9 mouse cellular contexts compared by ENCODE assay signal in genomic region chr9:62677641-62678549, GRCm38 (mm10). TPM values are rescaled to one million over a fixed set of nuclear protein-coding genes. Genes with fewer than 3 reads are reported as not detected.
DNase-seq lines count a peak whose midpoint lies in the region; ATAC-seq and TF ChIP-seq lines count a peak whose summit lies in the region.
"Had no signal": no experiment of that assay in that cellular context is flagged by ENCODE, and none has a peak within 500 bp of the region (broad histone marks: within the 10 kb centered on the region; RNA-seq: fewer than 3 reads in every experiment).

Gene Itga11 (plus strand): TSS chr9:62677826.

- 0 out of 2 replicates have a peak, but pooled peaks have one; percentile 33 for ATAC-seq in forebrain, embryonic 12.5 days (ENCODE audit: low FRiP score)
- no peak for ATAC-seq in hindbrain, embryonic 13.5 days (ENCODE audit: low FRiP score)
- no peak for ATAC-seq in liver, postnatal 0 days
- no peak for ATAC-seq in stomach, embryonic 15.5 days (ENCODE audit: insufficient read depth, low FRiP score, low read depth)

- peak; percentile 24 to 35 for DNase-seq in cerebellum, postnatal 14 days
- DNase-seq in cerebellum, adult 11-12 months = no peak
- no peak for DNase-seq in ES-E14 (ENCODE audit: low read depth, low spot score)
- no peak for DNase-seq in liver, postnatal 0 days
- no peak for DNase-seq in c-Kit-positive CD71-positive TER-119-positive erythroid progenitor cells, embryonic 14.5 days (ENCODE audit: low spot score)

- peak within 1 kb of the TSS; percentile 70 for H3K4me2 ChIP-seq in forebrain, embryonic 12.5 days
- peak within 1 kb of the TSS; percentile 64 for H3K4me2 ChIP-seq in hindbrain, embryonic 13.5 days
- H3K4me2 ChIP-seq in liver, postnatal 0 days (ENCODE audit: low read depth, low read length) = peak within 1 kb of the TSS; percentile 56
- H3K4me2 ChIP-seq in stomach, embryonic 15.5 days = peak within 1 kb of the TSS; percentile 95

- in situ Hi-C loops in ES-E14 (cut with MboI; ENCODE audit: low sequenced_read_pairs in 2 of 2, unreplicated experiment in 2 of 2) = no loop called here

- H3K27ac ChIP-seq in ES-E14 (ENCODE audit: insufficient read depth, low read depth, low read length, poor library complexity, severe bottlenecking) = no peak within 1 kb of the TSS
- H3K27ac ChIP-seq in forebrain, embryonic 12.5 days = no peak within 1 kb of the TSS
- H3K27ac ChIP-seq in hindbrain, embryonic 13.5 days = no peak within 1 kb of the TSS
- H3K27ac ChIP-seq in liver, postnatal 0 days (ENCODE audit: low read depth) = no peak within 1 kb of the TSS
- H3K27ac ChIP-seq in stomach, embryonic 15.5 days = no peak within 1 kb of the TSS

- H3K9ac ChIP-seq in ES-E14 (ENCODE audit: insufficient read depth, low read depth, low read length, poor library complexity, severe bottlenecking) = peak within 1 kb of the TSS; percentile 30
- H3K9ac ChIP-seq in forebrain, embryonic 12.5 days = peak within 1 kb of the TSS; percentile 30
- peak within 1 kb of the TSS; percentile 66 for H3K9ac ChIP-seq in hindbrain, embryonic 13.5 days
- no peak within 1 kb of the TSS for H3K9ac ChIP-seq in liver, postnatal 0 days (replicated peaks)
- no peak within 1 kb of the TSS; the same call in 1 of the 2 replicates for H3K9ac ChIP-seq in stomach, embryonic 15.5 days

- H3K4me1 ChIP-seq in ES-E14 (ENCODE audit: control insufficient read depth in 2 of 2, insufficient read depth in 2 of 2, low read length in 2 of 2, poor library complexity in 1 of 2) = 0 out of 4 replicates have a peak, but pooled peaks cover 0 to 2% of the 10 kb centered on the region in 2 experiments
- peaks cover 18% of the 10 kb centered on the region for H3K4me1 ChIP-seq in forebrain, embryonic 12.5 days
- peaks cover 19% of the 10 kb centered on the region for H3K4me1 ChIP-seq in hindbrain, embryonic 13.5 days (replicated peaks)
- H3K4me1 ChIP-seq in liver, postnatal 0 days (ENCODE audit: insufficient read depth) = 0 out of 2 replicates have a peak, but pooled peaks cover 4% of the 10 kb centered on the region
- H3K4me1 ChIP-seq in stomach, embryonic 15.5 days = peaks cover 16% of the 10 kb centered on the region

- under 1% methylated on average over 44 of the region's 45 CpGs for WGBS in forebrain, embryonic 12.5 days
- WGBS in hindbrain, embryonic 13.5 days = under 1% methylated on average over 34 of the region's 45 CpGs
- WGBS in liver, postnatal 0 days (ENCODE audit: insufficient replicate concordance) = 4% methylated on average over 41 of the region's 45 CpGs
- WGBS in stomach, embryonic 15.5 days = 1% methylated on average over 45 of the region's 45 CpGs

- H3K4me3 ChIP-seq in ES-E14 (ENCODE audit: insufficient read depth in 1 of 2, low read depth in 1 of 2, low read length in 2 of 2, poor library complexity in 1 of 2, severe bottlenecking in 1 of 2) = peak within 1 kb of the TSS; percentile 46 to 50
- H3K4me3 ChIP-seq in forebrain, embryonic 12.5 days (replicated peaks) = peak within 1 kb of the TSS; percentile 40
- H3K4me3 ChIP-seq in hindbrain, embryonic 13.5 days = peak within 1 kb of the TSS; percentile 41
- H3K4me3 ChIP-seq in liver, postnatal 0 days (ENCODE audit: low read depth, low read length) = peak within 1 kb of the TSS; percentile 32
- peak within 1 kb of the TSS; percentile 46 for H3K4me3 ChIP-seq in stomach, embryonic 15.5 days (replicated peaks)

- TF ChIP-seq CTCF in liver, postnatal 0 days (IDR thresholded peaks at IDR 0.05; ENCODE audit: low read depth) = no peak

- peaks cover 57% of the 10 kb centered on the region for H3K27me3 ChIP-seq in forebrain, embryonic 12.5 days
- H3K27me3 ChIP-seq in hindbrain, embryonic 13.5 days = peaks cover 55% of the 10 kb centered on the region
- H3K27me3 ChIP-seq in liver, postnatal 0 days (ENCODE audit: insufficient read depth, low read length) = peaks cover 27% of the 10 kb centered on the region
- peaks cover 30% of the 10 kb centered on the region for H3K27me3 ChIP-seq in stomach, embryonic 15.5 days (replicated peaks)

- no peaks in the 10 kb centered on the region for H3K36me3 ChIP-seq in ES-E14 (ENCODE audit: control insufficient read depth, insufficient read depth, low read length, poor library complexity, severe bottlenecking)
- H3K36me3 ChIP-seq in forebrain, embryonic 12.5 days (replicated peaks) = no peaks in the 10 kb centered on the region
- H3K36me3 ChIP-seq in hindbrain, embryonic 13.5 days = no peaks in the 10 kb centered on the region
- H3K36me3 ChIP-seq in liver, postnatal 0 days (replicated peaks; ENCODE audit: insufficient read depth, low read length) = no peaks in the 10 kb centered on the region
- H3K36me3 ChIP-seq in stomach, embryonic 15.5 days = no peaks in the 10 kb centered on the region

- no peaks in the 10 kb centered on the region for H3K9me3 ChIP-seq in ES-E14 (ENCODE audit: control insufficient read depth, insufficient read depth, low read depth, low read length)
- no peaks in the 10 kb centered on the region for H3K9me3 ChIP-seq in forebrain, embryonic 12.5 days
- H3K9me3 ChIP-seq in hindbrain, embryonic 13.5 days = no peaks in the 10 kb centered on the region
- no peaks in the 10 kb centered on the region for H3K9me3 ChIP-seq in liver, postnatal 0 days (ENCODE audit: low read length)
- H3K9me3 ChIP-seq in stomach, embryonic 15.5 days = no peaks in the 10 kb centered on the region

- TF ChIP-seq EP300 in liver, postnatal 0 days (IDR thresholded peaks at IDR 0.05; ENCODE audit: low read depth) = no peak

TF ChIP-seq in ES-E14, 5 proteins besides CTCF, POLR2A, EP300 and RAD21:
- no peak for TF ChIP-seq ZNF384 (IDR thresholded peaks at IDR 0.05; ENCODE audit: low read depth, low read length)
- TF ChIP-seq ZC3H11A (IDR thresholded peaks at IDR 0.05; ENCODE audit: borderline replicate concordance, low read depth, low read length) = no peak
- TF ChIP-seq HCFC1 (IDR thresholded peaks at IDR 0.05; ENCODE audit: borderline replicate concordance, insufficient read depth, low read length) = no peak

RNA-seq across cellular contexts. Expression of gene Itga11, which starts in this region (rescaled TPM):
- 1.0 and 1.3 TPM in 2 replicates for total RNA-seq in ES-E14 (2012; rRNA removed)
- 3.6 and 4.0 TPM in 2 replicates for polyA plus RNA-seq in forebrain, embryonic 12.5 days (2016; fragmentation: Nextera tagmentation; extraction: Ambion mirVana)
- 1.7 and 2.0 TPM in 2 replicates for polyA plus RNA-seq in hindbrain, embryonic 13.5 days (2015; fragmentation: Nextera tagmentation; extraction: Ambion mirVana)
- polyA plus RNA-seq in liver, postnatal 0 days (2015; fragmentation: Nextera tagmentation; extraction: Ambion mirVana) = 0.05 and 0.07 TPM in 2 replicates
- polyA plus RNA-seq in stomach, embryonic 15.5 days (2015; fragmentation: Nextera tagmentation; extraction: Ambion mirVana) = 1.4 and 2.2 TPM in 2 replicates
- total RNA-seq: common myeloid progenitor, adult 5-6 weeks had no signal

Comparison
In these comparisons a context has a peak if more than half of its experiments do, and no peak if none do; other contexts are left out.
1. DNase-seq: peak in cerebellum, postnatal 14 days (2 of 2); none in cerebellum, adult 11-12 months (single experiment), ES-E14 (single experiment), liver, postnatal 0 days (single experiment) and c-Kit-positive CD71-positive TER-119-positive erythroid progenitor cells, embryonic 14.5 days (single experiment).
2. H3K9ac ChIP-seq: peak in ES-E14 (single experiment), forebrain, embryonic 12.5 days (single experiment) and hindbrain, embryonic 13.5 days (single experiment); none in liver, postnatal 0 days (single experiment) and stomach, embryonic 15.5 days (single experiment).
3. Peak in every context shown above with its lines, with median percentiles within 50 percentile points of each other: H3K4me3 ChIP-seq and H3K4me2 ChIP-seq.